Mouse (Mus musculus): ENCODE results near the gene Yeats2. TPM values are rescaled to one million over a fixed set of nuclear protein-coding genes. Genes with fewer than 3 reads are reported as not detected.

Yeats2 gene
- polyA plus RNA-seq (2015; fragmentation: Nextera tagmentation; extraction: Ambion mirVana): 15.2 and 15.5 TPM in 2 replicates

- Histone ChIP-seq H3K9me3 (ENCODE audit: control insufficient read depth, low read length) (no peaks in the 10 kb centered on the region), H3K36me3 (ENCODE audit: control insufficient read depth, insufficient read depth, low read length) (peaks cover 3% of the 10 kb centered on the region; the same call in 1 of the 2 replicates), H3K27ac (ENCODE audit: low read length) (peak within 1 kb of the TSS; percentile 87), H3K4me2 (ENCODE audit: low read depth, low read length) (peak within 1 kb of the TSS; percentile 61), H3K4me1 (ENCODE audit: control insufficient read depth, insufficient read depth, low read length) (peaks cover 8% of the 10 kb centered on the region), H3K27me3 (replicated peaks; ENCODE audit: control insufficient read depth, insufficient read depth, low read length) (no peaks in the 10 kb centered on the region), H3K4me3 (ENCODE audit: low read length) (peak within 1 kb of the TSS; percentile 86), H3K9ac (ENCODE audit: low read depth, low read length) (peak within 1 kb of the TSS; percentile 93)
- ATAC-seq: peak; percentile 97
- WGBS: under 1% methylated on average over 81 of the region's 92 CpGs
Measured at GRCm38 (mm10) chr16:20140772-20141531, at the start of gene Yeats2. Gene Yeats2 (plus strand): TSS chr16:20141063.

- Histone ChIP-seq H3K36me3 (ENCODE audit: control insufficient read depth, insufficient read depth, low read length) (no peaks in the 10 kb centered on the region), H3K9me3 (ENCODE audit: control insufficient read depth, low read length) (no peaks in the 10 kb centered on the region), H3K27me3 (replicated peaks; ENCODE audit: control insufficient read depth, insufficient read depth, low read length) (no peaks in the 10 kb centered on the region), H3K9ac (ENCODE audit: low read depth, low read length) (no peak overlapping the region), H3K4me3 (ENCODE audit: low read length) (no peak overlapping the region), H3K27ac (ENCODE audit: low read length) (no peak overlapping the region), H3K4me2 (ENCODE audit: low read depth, low read length) (no peak overlapping the region), H3K4me1 (ENCODE audit: control insufficient read depth, insufficient read depth, low read length) (no peaks in the 10 kb centered on the region)
- 75% methylated on average over 2 of the region's 2 CpGs for WGBS
- no peak for ATAC-seq
Measured at GRCm38 (mm10) chr16:20095966-20096365, 44.9 kb upstream of the Yeats2 start.

DNA sequence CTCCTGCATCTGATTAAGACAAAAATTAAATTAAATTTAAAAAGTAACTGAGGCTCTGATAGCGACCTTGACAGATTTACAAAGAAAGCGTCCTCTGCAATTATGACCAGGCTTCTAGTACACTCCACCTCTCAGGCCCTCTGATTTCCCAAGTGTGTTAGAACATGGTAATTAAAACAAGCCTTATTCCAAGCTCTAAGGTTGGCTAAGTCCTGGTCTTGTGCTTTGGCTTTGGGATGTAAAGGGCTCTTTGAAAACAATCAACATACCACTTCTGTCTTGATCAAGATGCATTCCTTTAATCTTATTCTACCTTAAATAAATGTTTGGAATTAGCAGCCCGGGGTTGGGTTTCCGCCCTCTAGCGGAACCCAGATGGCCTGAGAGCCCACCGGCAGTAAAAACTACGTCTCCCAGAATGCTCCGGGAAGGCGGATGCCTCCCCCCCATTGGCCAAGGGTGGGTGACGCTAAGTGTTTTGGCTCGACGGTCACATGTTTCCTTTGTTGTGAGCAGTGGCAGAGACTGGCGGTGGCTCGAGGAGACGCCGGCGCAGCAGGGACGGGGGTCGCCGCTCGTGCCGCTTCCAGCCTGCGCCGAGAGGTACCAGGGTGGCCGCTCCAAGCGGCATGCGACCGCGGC lies 43.7 kb upstream of the Yeats2 start, which contains the start of gene Klhl24:
Gene Klhl24 (plus strand): TSS at position 474 of the 642 bp plus-strand sequence.
- Histone ChIP-seq H3K36me3 (ENCODE audit: control insufficient read depth, insufficient read depth, low read length) (no peaks in the 10 kb centered on the region), H3K4me3 (ENCODE audit: low read length) (peak within 1 kb of the TSS; percentile 95), H3K9ac (ENCODE audit: low read depth, low read length) (peak within 1 kb of the TSS; percentile 95), H3K27ac (ENCODE audit: low read length) (peak within 1 kb of the TSS; percentile 99), H3K4me1 (ENCODE audit: control insufficient read depth, insufficient read depth, low read length) (no peaks in the 10 kb centered on the region), H3K4me2 (ENCODE audit: low read depth, low read length) (peak within 1 kb of the TSS; percentile 56), H3K27me3 (replicated peaks; ENCODE audit: control insufficient read depth, insufficient read depth, low read length) (no peaks in the 10 kb centered on the region), H3K9me3 (ENCODE audit: control insufficient read depth, low read length) (no peaks in the 10 kb centered on the region)
- ATAC-seq: peak; percentile 94
- WGBS: under 1% methylated on average over 29 of the region's 29 CpGs

DNA sequence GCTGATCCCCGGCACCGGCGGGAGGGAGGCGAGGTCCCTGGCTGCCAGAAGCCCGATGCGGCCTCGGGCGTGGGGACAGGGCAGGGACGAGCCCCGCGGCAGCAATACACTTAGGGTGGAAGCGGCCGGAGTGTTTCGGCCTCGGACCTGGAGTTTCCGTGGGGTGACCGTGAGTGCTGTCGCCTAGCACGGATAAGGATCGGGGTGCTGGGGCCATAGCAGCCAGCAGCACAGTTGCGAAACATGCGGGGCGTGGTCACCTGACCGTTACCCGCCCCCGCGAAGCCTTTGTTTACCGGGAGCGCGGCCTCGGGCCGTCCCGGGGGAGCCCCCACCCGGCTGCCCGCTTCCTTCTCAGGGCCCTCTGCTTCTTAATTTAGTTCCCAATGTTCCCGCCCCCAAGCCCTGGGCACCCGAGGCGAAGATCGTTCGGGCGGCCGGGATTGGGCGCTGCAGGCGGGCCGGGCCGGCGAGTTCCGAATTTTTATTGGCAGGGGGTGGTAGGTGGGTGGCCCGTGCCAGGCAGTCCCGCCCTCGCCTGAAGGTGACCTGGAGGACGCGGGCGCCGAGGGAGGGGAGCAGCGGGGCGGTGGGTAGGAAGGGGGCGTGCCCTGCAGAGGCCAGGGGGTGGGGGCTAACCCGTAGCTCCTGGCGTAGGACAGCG lies 43.0 kb upstream of the Yeats2 start:
- Histone ChIP-seq H3K27me3 (replicated peaks; ENCODE audit: control insufficient read depth, insufficient read depth, low read length) (no peaks in the 10 kb centered on the region), H3K36me3 (ENCODE audit: control insufficient read depth, insufficient read depth, low read length) (0 out of 2 replicates have a peak, but pooled peaks cover 5% of the 10 kb centered on the region), H3K4me3 (ENCODE audit: low read length) (peak overlapping the region; percentile 95), H3K9ac (ENCODE audit: low read depth, low read length) (peak overlapping the region; percentile 95), H3K4me1 (ENCODE audit: control insufficient read depth, insufficient read depth, low read length) (no peaks in the 10 kb centered on the region), H3K4me2 (ENCODE audit: low read depth, low read length) (peak overlapping the region; percentile 56), H3K9me3 (ENCODE audit: control insufficient read depth, low read length) (no peaks in the 10 kb centered on the region), H3K27ac (ENCODE audit: low read length) (peak overlapping the region; percentile 99)
- ATAC-seq: peak; percentile 93
- under 1% methylated on average over 61 of the region's 61 CpGs for whole genome bisulfite sequencing

- Histone ChIP-seq H3K4me3 (ENCODE audit: low read length) (peak overlapping the region; percentile 95), H3K9me3 (ENCODE audit: control insufficient read depth, low read length) (peaks cover 2% of the 10 kb centered on the region; the same call in 1 of the 2 replicates), H3K36me3 (ENCODE audit: control insufficient read depth, insufficient read depth, low read length) (peaks cover 8% of the 10 kb centered on the region; the same call in 1 of the 2 replicates), H3K27ac (ENCODE audit: low read length) (peak overlapping the region; percentile 99; the same call in 1 of the 2 replicates), H3K4me2 (ENCODE audit: low read depth, low read length) (peak overlapping the region; percentile 56), H3K9ac (ENCODE audit: low read depth, low read length) (peak overlapping the region; percentile 95), H3K27me3 (replicated peaks; ENCODE audit: control insufficient read depth, insufficient read depth, low read length) (no peaks in the 10 kb centered on the region), H3K4me1 (ENCODE audit: control insufficient read depth, insufficient read depth, low read length) (no peaks in the 10 kb centered on the region)
- 3% methylated on average over 4 of the region's 4 CpGs for WGBS
- no peak for ATAC-seq
Measured at GRCm38 (mm10) chr16:20098375-20098727, 42.5 kb upstream of the Yeats2 start.

GRCm38 (mm10) chr16:20098866-20099629 lies 41.8 kb upstream of the Yeats2 start:
- no peaks in the 10 kb centered on the region for H3K27me3 ChIP-seq (replicated peaks; ENCODE audit: control insufficient read depth, insufficient read depth, low read length)
- H3K4me1 ChIP-seq (ENCODE audit: control insufficient read depth, insufficient read depth, low read length): no peaks in the 10 kb centered on the region
- H3K36me3 ChIP-seq (ENCODE audit: control insufficient read depth, insufficient read depth, low read length): peaks cover 13% of the 10 kb centered on the region
- H3K27ac ChIP-seq (ENCODE audit: low read length): no peak overlapping the region
- H3K9me3 ChIP-seq (ENCODE audit: control insufficient read depth, low read length): peaks cover 8% of the 10 kb centered on the region
- no peak overlapping the region for H3K4me2 ChIP-seq (ENCODE audit: low read depth, low read length)
- no peak overlapping the region for H3K4me3 ChIP-seq (ENCODE audit: low read length)
- ATAC-seq: no peak
- no peak overlapping the region for H3K9ac ChIP-seq (ENCODE audit: low read depth, low read length)
- 85% methylated on average over 6 of the region's 6 CpGs for WGBS

GRCm38 (mm10) chr16:20106996-20107395 lies 33.9 kb upstream of the Yeats2 start:
- ATAC-seq: no peak
- H3K27ac ChIP-seq (ENCODE audit: low read length): no peak overlapping the region
- H3K27me3 ChIP-seq (replicated peaks; ENCODE audit: control insufficient read depth, insufficient read depth, low read length): no peaks in the 10 kb centered on the region
- H3K4me1 ChIP-seq (ENCODE audit: control insufficient read depth, insufficient read depth, low read length): no peaks in the 10 kb centered on the region
- peaks cover 26% of the 10 kb centered on the region for H3K36me3 ChIP-seq (ENCODE audit: control insufficient read depth, insufficient read depth, low read length)
- no peak overlapping the region for H3K4me2 ChIP-seq (ENCODE audit: low read depth, low read length)
- H3K9ac ChIP-seq (ENCODE audit: low read depth, low read length): no peak overlapping the region
- H3K9me3 ChIP-seq (ENCODE audit: control insufficient read depth, low read length): peaks cover 10% of the 10 kb centered on the region
- WGBS: 93% methylated on average over 8 of the region's 8 CpGs
- no peak overlapping the region for H3K4me3 ChIP-seq (ENCODE audit: low read length)

DNA sequence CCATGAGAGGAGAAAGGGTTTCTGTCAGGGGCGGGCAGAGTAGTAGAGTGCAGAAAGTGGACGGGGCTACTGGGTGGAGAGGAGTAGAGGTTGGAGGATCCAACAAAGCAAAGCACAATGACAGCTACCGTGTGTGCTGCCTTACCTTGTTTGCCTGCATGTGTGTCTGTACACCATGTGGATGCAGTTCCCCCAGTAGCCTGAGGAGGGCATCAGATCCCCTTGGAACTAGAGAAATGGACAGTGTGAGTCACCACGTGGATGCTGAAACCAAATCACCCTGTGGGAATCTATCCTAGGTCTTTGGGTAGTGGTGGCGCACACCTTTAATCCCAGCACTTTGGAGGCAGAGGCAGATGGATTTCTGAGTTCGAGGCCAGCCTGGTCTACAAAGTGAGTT lies 31.9 kb upstream of the Yeats2 start:
- 97% methylated on average over 6 of the region's 6 CpGs for WGBS
- Histone ChIP-seq H3K27ac (ENCODE audit: low read length) (no peak overlapping the region), H3K4me1 (ENCODE audit: control insufficient read depth, insufficient read depth, low read length) (no peaks in the 10 kb centered on the region), H3K4me3 (ENCODE audit: low read length) (no peak overlapping the region), H3K27me3 (replicated peaks; ENCODE audit: control insufficient read depth, insufficient read depth, low read length) (no peaks in the 10 kb centered on the region), H3K36me3 (ENCODE audit: control insufficient read depth, insufficient read depth, low read length) (peaks cover 14% of the 10 kb centered on the region), H3K9me3 (ENCODE audit: control insufficient read depth, low read length) (peaks cover 3% of the 10 kb centered on the region; the same call in 1 of the 2 replicates), H3K9ac (ENCODE audit: low read depth, low read length) (no peak overlapping the region), H3K4me2 (ENCODE audit: low read depth, low read length) (no peak overlapping the region)
- ATAC-seq: no peak
